Comparison of ENCODE assay signal across 8 mouse cellular contexts in the genomic region with DNA sequence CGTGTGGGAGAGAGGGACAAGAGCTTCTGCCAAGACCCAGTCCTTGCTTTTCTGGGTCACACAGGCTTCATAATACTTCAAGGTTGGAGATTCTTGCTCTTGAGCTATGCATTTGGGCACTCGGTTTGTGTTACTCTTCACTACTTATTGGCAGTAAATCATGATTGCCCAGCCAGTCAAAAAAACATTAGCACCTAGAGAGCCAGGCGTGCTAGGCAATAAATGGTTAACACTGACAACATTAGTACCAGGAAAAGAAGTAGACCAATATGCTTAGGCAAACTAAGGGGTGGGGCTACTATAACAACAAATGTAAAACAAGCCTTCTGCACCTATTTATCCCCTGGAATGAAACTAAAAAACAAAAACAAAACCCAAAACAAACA. TPM values are rescaled to one million over a fixed set of nuclear protein-coding genes. Genes with fewer than 3 reads are reported as not detected.
DNase-seq lines count a peak whose midpoint lies in the region; ATAC-seq and TF ChIP-seq lines count a peak whose summit lies in the region.

No protein-coding gene starts in this region.

- peak overlapping the region; percentile 89 for H3K4me3 ChIP-seq in layer of hippocampus, adult 2 months
- peak overlapping the region; percentile 86 for H3K4me3 ChIP-seq in embryonic facial prominence, embryonic 12.5 days
- peak overlapping the region; percentile 84 for H3K4me3 ChIP-seq in intestine, embryonic 16.5 days (ENCODE audit: low read length)
- H3K4me3 ChIP-seq in myocyte: peak overlapping the region; percentile 71

- H3K4me1 ChIP-seq in embryonic facial prominence, embryonic 12.5 days: peaks cover 18% of the 10 kb centered on the region
- H3K4me1 ChIP-seq in intestine, embryonic 16.5 days (ENCODE audit: control insufficient read depth, insufficient read depth, low read length): peaks cover 22% of the 10 kb centered on the region

- TF ChIP-seq CTCF in layer of hippocampus, adult 2 months (conservative IDR thresholded peaks at IDR 0.05): no peak

- H3K9ac ChIP-seq in embryonic facial prominence, embryonic 12.5 days: no peak overlapping the region
- H3K9ac ChIP-seq in intestine, embryonic 16.5 days (ENCODE audit: low read depth, low read length): peak overlapping the region; percentile 91

- peak overlapping the region; percentile 84 for H3K4me2 ChIP-seq in embryonic facial prominence, embryonic 12.5 days (replicated peaks)
- H3K4me2 ChIP-seq in intestine, embryonic 16.5 days (ENCODE audit: low read depth, low read length): peak overlapping the region; percentile 70
- peak overlapping the region; percentile 80 for H3K4me2 ChIP-seq in myocyte (ENCODE audit: low read depth)

- no peak for TF ChIP-seq POLR2A in myocyte (IDR thresholded peaks at IDR 0.05; ENCODE audit: insufficient read length, low read depth)

- H3K27ac ChIP-seq in layer of hippocampus, adult 2 months: peak overlapping the region; percentile 95; the same call in 1 of the 2 replicates
- peak overlapping the region; percentile 94 for H3K27ac ChIP-seq in embryonic facial prominence, embryonic 12.5 days
- H3K27ac ChIP-seq in intestine, embryonic 16.5 days (ENCODE audit: low read length): peak overlapping the region; percentile 97

- no peaks in the 10 kb centered on the region for H3K79me2 ChIP-seq in myocyte (ENCODE audit: control insufficient read depth, insufficient read depth)

- H3K36me3 ChIP-seq in embryonic facial prominence, embryonic 12.5 days: 0 out of 2 replicates have a peak, but pooled peaks cover 4% of the 10 kb centered on the region
- H3K36me3 ChIP-seq in intestine, embryonic 16.5 days (ENCODE audit: control insufficient read depth, insufficient read depth, low read length): no peaks in the 10 kb centered on the region
- H3K36me3 ChIP-seq in myocyte (ENCODE audit: control insufficient read depth, insufficient read depth): peaks cover 9% of the 10 kb centered on the region

- peak overlapping the region; percentile 28 for H3ac ChIP-seq in myocyte (ENCODE audit: control insufficient read depth, insufficient read length)

- no peak for DNase-seq in layer of hippocampus, adult 2 months (ENCODE audit: low spot score in 2 of 2)
- DNase-seq in layer of hippocampus, postnatal 36 days: no peak
- DNase-seq in gastrocnemius, postnatal 4 days (ENCODE audit: low spot score in 2 of 2): no peak
- DNase-seq in cerebellum, postnatal 10 days: no peak
- no peak for DNase-seq in kidney, adult 11 months

- ATAC-seq in embryonic facial prominence, embryonic 12.5 days (ENCODE audit: insufficient number of reproducible peaks, insufficient read depth, low FRiP score, low TSS enrichment): no peak
- peak; percentile 38 for ATAC-seq in intestine, embryonic 16.5 days

- no peaks in the 10 kb centered on the region for H3K27me3 ChIP-seq in embryonic facial prominence, embryonic 12.5 days
- no peaks in the 10 kb centered on the region for H3K27me3 ChIP-seq in intestine, embryonic 16.5 days (replicated peaks; ENCODE audit: control insufficient read depth, insufficient read depth, low read length)
- H3K27me3 ChIP-seq in myocyte (ENCODE audit: control insufficient read depth, insufficient read depth, insufficient read length): no peaks in the 10 kb centered on the region

- H3K9me3 ChIP-seq in embryonic facial prominence, embryonic 12.5 days: no peaks in the 10 kb centered on the region
- no peaks in the 10 kb centered on the region for H3K9me3 ChIP-seq in intestine, embryonic 16.5 days (ENCODE audit: control insufficient read depth, low read length)

- 6% methylated on average over 3 of the region's 3 CpGs for WGBS in embryonic facial prominence, embryonic 12.5 days
- WGBS in intestine, embryonic 16.5 days: 1% methylated on average over 3 of the region's 3 CpGs

TF ChIP-seq in myocyte, 11 proteins besides CTCF, POLR2A, EP300 and RAD21:
- TF ChIP-seq POLR2AphosphoS2 (IDR thresholded peaks at IDR 0.05; ENCODE audit: insufficient read length, low read depth) (no peak), MYOD1 (IDR thresholded peaks at IDR 0.05; ENCODE audit: control insufficient read depth in 1 of 3, insufficient read length in 2 of 3, low read depth in 2 of 3) (no peak), E2F4 (IDR thresholded peaks at IDR 0.05; ENCODE audit: insufficient read depth) (no peak), TCF3 (IDR thresholded peaks at IDR 0.05; ENCODE audit: insufficient read length, low read depth) (no peak), TCF12 (IDR thresholded peaks at IDR 0.05; ENCODE audit: insufficient read depth, poor library complexity, severe bottlenecking) (no peak), MYOG (IDR thresholded peaks at IDR 0.05; ENCODE audit: control insufficient read depth in 1 of 3, insufficient read depth in 1 of 3, insufficient read length in 2 of 3, low read depth in 2 of 3) (no peak), SRF (IDR thresholded peaks at IDR 0.05; ENCODE audit: control insufficient read depth, insufficient read length, low read depth) (no peak), MAX (IDR thresholded peaks at IDR 0.05; ENCODE audit: low read depth) (no peak)

RNA-seq across cellular contexts. Expression of a gene that starts 0.4 kb away (rescaled TPM):
- total RNA-seq in layer of hippocampus, adult 2 months (2021): 10 to 100 TPM; 10.2 to 11.0 TPM
- 10 to 100 TPM in 1 of 2 experiments, 1 to 10 TPM in 1; 8.4 to 12.9 TPM for total RNA-seq in layer of hippocampus, postnatal 36 days (2021)
- 70.8 and 73.8 TPM in 2 replicates for polyA plus RNA-seq in embryonic facial prominence, embryonic 12.5 days (2016; fragmentation: Nextera tagmentation; extraction: Ambion mirVana)
- 139 and 161 TPM in 2 replicates for polyA plus RNA-seq in intestine, embryonic 16.5 days (2015; fragmentation: Nextera tagmentation; extraction: Ambion mirVana)
- 6.7 TPM for polyA plus RNA-seq in myocyte (2012; fragmentation: generic; extraction: Trizol)
- total RNA-seq in gastrocnemius, postnatal 4 days (2021): 10 to 100 TPM; 17.0 to 18.9 TPM

RNA-seq across cellular contexts. Expression of a gene that starts 30.6 kb away (rescaled TPM):
- total RNA-seq in layer of hippocampus, adult 2 months (2021): 10 to 100 TPM; 22.8 to 24.9 TPM
- 10 to 100 TPM; 24.0 to 24.3 TPM for total RNA-seq in layer of hippocampus, postnatal 36 days (2021)
- 156 and 157 TPM in 2 replicates for polyA plus RNA-seq in embryonic facial prominence, embryonic 12.5 days (2016; fragmentation: Nextera tagmentation; extraction: Ambion mirVana)
- 171 and 184 TPM in 2 replicates for polyA plus RNA-seq in intestine, embryonic 16.5 days (2015; fragmentation: Nextera tagmentation; extraction: Ambion mirVana)
- 474 TPM for polyA plus RNA-seq in myocyte (2012; fragmentation: generic; extraction: Trizol)
- total RNA-seq in gastrocnemius, postnatal 4 days (2021): 100 to 1,000 TPM; 169 to 187 TPM

RNA-seq across cellular contexts. Expression of a gene that starts 37.1 kb away (rescaled TPM):
- total RNA-seq in layer of hippocampus, adult 2 months (2021): not detected
- total RNA-seq in layer of hippocampus, postnatal 36 days (2021): not detected
- polyA plus RNA-seq in embryonic facial prominence, embryonic 12.5 days (2016; fragmentation: Nextera tagmentation; extraction: Ambion mirVana): 0.08 and 0.18 TPM in 2 replicates
- 0.06 and 0.09 TPM in 2 replicates for polyA plus RNA-seq in intestine, embryonic 16.5 days (2015; fragmentation: Nextera tagmentation; extraction: Ambion mirVana)
- not detected for polyA plus RNA-seq in myocyte (2012; fragmentation: generic; extraction: Trizol)
- total RNA-seq in gastrocnemius, postnatal 4 days (2021): 1 to 10 TPM; 3.2 to 3.5 TPM

RNA-seq across cellular contexts. Expression of a gene that starts 37.9 kb away (rescaled TPM):
- under 1 TPM in 1 of 2 experiments, not detected in 1; 0.46 TPM for total RNA-seq in layer of hippocampus, adult 2 months (2021)
- total RNA-seq in layer of hippocampus, postnatal 36 days (2021): under 1 TPM in 1 of 2 experiments, not detected in 1; 0.25 TPM
- polyA plus RNA-seq in embryonic facial prominence, embryonic 12.5 days (2016; fragmentation: Nextera tagmentation; extraction: Ambion mirVana): 3.5 and 3.9 TPM in 2 replicates
- 4.3 and 5.2 TPM in 2 replicates for polyA plus RNA-seq in intestine, embryonic 16.5 days (2015; fragmentation: Nextera tagmentation; extraction: Ambion mirVana)
- polyA plus RNA-seq in myocyte (2012; fragmentation: generic; extraction: Trizol): 0.58 TPM
- 10 to 100 TPM; 19.0 to 26.8 TPM for total RNA-seq in gastrocnemius, postnatal 4 days (2021)

RNA-seq across cellular contexts. Expression of a gene that starts 45.1 kb away (rescaled TPM):
- 10 to 100 TPM; 34.8 to 40.1 TPM for total RNA-seq in layer of hippocampus, adult 2 months (2021)
- total RNA-seq in layer of hippocampus, postnatal 36 days (2021): 10 to 100 TPM; 39.7 to 50.1 TPM
- 39.4 and 40.4 TPM in 2 replicates for polyA plus RNA-seq in embryonic facial prominence, embryonic 12.5 days (2016; fragmentation: Nextera tagmentation; extraction: Ambion mirVana)
- polyA plus RNA-seq in intestine, embryonic 16.5 days (2015; fragmentation: Nextera tagmentation; extraction: Ambion mirVana): 37.0 and 37.8 TPM in 2 replicates
- 13.2 TPM for polyA plus RNA-seq in myocyte (2012; fragmentation: generic; extraction: Trizol)
- 10 to 100 TPM; 22.9 to 29.4 TPM for total RNA-seq in gastrocnemius, postnatal 4 days (2021)

Comparison
In these comparisons a context has a peak if more than half of its experiments do, and no peak if none do; other contexts are left out.
1. RNA of a gene that starts 30.6 kb away (total RNA-seq): 169 to 187 TPM in gastrocnemius, postnatal 4 days; 22.8 to 24.9 TPM in layer of hippocampus, adult 2 months and 24.0 to 24.3 TPM in layer of hippocampus, postnatal 36 days; every median in the first group is over 4 times any median in the second.
2. RNA of a gene that starts 37.1 kb away (total RNA-seq): 3.2 to 3.5 TPM in gastrocnemius, postnatal 4 days; not detected in layer of hippocampus, postnatal 36 days and not detected in layer of hippocampus, adult 2 months; every median in the first group is over 4 times any median in the second.
3. Peak in every context shown above with its lines, with median percentiles within 50 percentile points of each other: H3K27ac ChIP-seq, H3K4me3 ChIP-seq and H3K4me2 ChIP-seq.